Mouse (Mus musculus): ENCODE measurements around the gene Hemk1.

The Hemk1 gene

GRCm38 (mm10) chr9:107338172-107338883 lies at the start of gene Hemk1:
Hemk1 (minus strand) TSS chr9:107338350.
- peak; percentile 81 for DNase-seq

- no peak for DNase-seq
Measured at GRCm38 (mm10) chr9:107387708-107388107, 49.6 kb upstream of the Hemk1 start.

GRCm38 (mm10) chr9:107386722-107387121 lies 48.6 kb upstream of the Hemk1 start:
- DNase-seq: peak; percentile 60

- DNase-seq: peak; percentile 75
Measured at GRCm38 (mm10) chr9:107384396-107384795, 46.2 kb upstream of the Hemk1 start.

GRCm38 (mm10) chr9:107381723-107382122 lies 43.6 kb upstream of the Hemk1 start:
- no peak for DNase-seq

GRCm38 (mm10) chr9:107377961-107378512 lies 39.9 kb upstream of the Hemk1 start:
- DNase-seq: peak; percentile 75

- peak; percentile 9 for DNase-seq
Measured at GRCm38 (mm10) chr9:107375451-107375850, 37.3 kb upstream of the Hemk1 start.

GRCm38 (mm10) chr9:107374623-107375022 lies 36.5 kb upstream of the Hemk1 start:
- DNase-seq: peak; percentile 44

- no peak for DNase-seq
Measured at GRCm38 (mm10) chr9:107372441-107372840, 34.3 kb upstream of the Hemk1 start.

- DNase-seq: no peak
Measured at GRCm38 (mm10) chr9:107370106-107370463, 31.9 kb upstream of the Hemk1 start.

- no peak for DNase-seq
Measured at GRCm38 (mm10) chr9:107369270-107370105, 31.3 kb upstream of the Hemk1 start.

GRCm38 (mm10) chr9:107368302-107368701 lies 30.2 kb upstream of the Hemk1 start:
- DNase-seq: peak; percentile 11

GRCm38 (mm10) chr9:107366644-107367043 lies 28.5 kb upstream of the Hemk1 start:
- DNase-seq: peak; percentile 65

- peak; percentile 16 for DNase-seq
Measured at GRCm38 (mm10) chr9:107360989-107361388, 22.8 kb upstream of the Hemk1 start.

- DNase-seq: peak; percentile 84
Measured at GRCm38 (mm10) chr9:107357651-107358050, 19.5 kb upstream of the Hemk1 start.

GRCm38 (mm10) chr9:107355870-107356765 lies 18.0 kb upstream of the Hemk1 start:
- DNase-seq: peak; percentile 86

GRCm38 (mm10) chr9:107354826-107355225 lies 16.7 kb upstream of the Hemk1 start:
- DNase-seq: peak; percentile 57

- DNase-seq: peak; percentile 44
Measured at GRCm38 (mm10) chr9:107349321-107349720, 11.2 kb upstream of the Hemk1 start.

GRCm38 (mm10) chr9:107347586-107348183 lies 9.5 kb upstream of the Hemk1 start:
- peak; percentile 72 for DNase-seq

- peak; percentile 64 for DNase-seq
Measured at GRCm38 (mm10) chr9:107346081-107346480, 7.9 kb upstream of the Hemk1 start.

GRCm38 (mm10) chr9:107344027-107344426 lies 5.9 kb upstream of the Hemk1 start:
- peak; percentile 77 for DNase-seq

Measured in cerebellum, adult 9-11 months (tissue).